Mouse (Mus musculus): ENCODE measurements around the gene Aox2.

- no peak for TF ChIP-seq MEF2A (IDR thresholded peaks at IDR 0.05; ENCODE audit: extremely low read depth, insufficient replicate concordance, low read depth, low read length, poor library complexity, severe bottlenecking)
- TF ChIP-seq ZNF384 (IDR thresholded peaks at IDR 0.05; ENCODE audit: low read depth, low read length): no peak
- no peak for TF ChIP-seq CTCF (IDR thresholded peaks at IDR 0.05 in 2 of 3, conservative IDR thresholded peaks at IDR 0.05 in 1 of 3; ENCODE audit: control insufficient read depth in 1 of 3, insufficient read depth in 1 of 3, low read depth in 2 of 3, low read length in 3 of 3, poor library complexity in 1 of 3, severe bottlenecking in 1 of 3)
- TF ChIP-seq GATA1 (IDR thresholded peaks at IDR 0.05; ENCODE audit: low read depth, low read length): no peak
- TF ChIP-seq USF1 (IDR thresholded peaks at IDR 0.05; ENCODE audit: low read depth, low read length): no peak
These were observed 137.3 kb downstream of the Aox2 start for GRCm38 (mm10) chr1:58415442-58415841.

All from MEL (cell line).